Mouse (Mus musculus): ENCODE measurements at regions not wholly inside any gene's neighbourhood (a gene's known extent, or its start where the extent isn't known, plus 50 kb on each side); places are given as distances from the start of the nearest gene placed in this dataset.
A peak's percentile ranks its signal among the peaks of the same experiment; 100 is the strongest.

GRCm38 (mm10) chr1:182071922-182072321, 52.1 kb upstream of the Enah start:
- Histone ChIP-seq H3K27ac (ENCODE audit: insufficient read depth, low read length) (no peak overlapping the region), H3K9ac (ENCODE audit: low read depth, poor library complexity, severe bottlenecking) (no peak overlapping the region), H3K9me3 (replicated peaks; ENCODE audit: control insufficient read depth, insufficient read depth, low read length, poor library complexity, severe bottlenecking) (no peaks in the 10 kb centered on the region), H3K27me3 (ENCODE audit: control insufficient read depth, insufficient read depth, low read length, poor library complexity, severe bottlenecking) (no peaks in the 10 kb centered on the region), H3K36me3 (ENCODE audit: control insufficient read depth, insufficient read depth, low read length, poor library complexity, severe bottlenecking) (no peaks in the 10 kb centered on the region), H3K4me3 (ENCODE audit: low read depth, low read length) (no peak overlapping the region), H3K4me1 (ENCODE audit: control insufficient read depth, insufficient read depth, low read length) (peaks cover 5% of the 10 kb centered on the region)
- 0 out of 2 replicates have a peak, but pooled peaks have one; percentile 18 for TF ChIP-seq EP300 (IDR thresholded peaks at IDR 0.05; ENCODE audit: insufficient read depth, low read depth, low read length)
- TF ChIP-seq CTCF (IDR thresholded peaks at IDR 0.05; ENCODE audit: low read depth, low read length) = no peak

GRCm38 (mm10) chr1:182073180-182073579, 51.4 kb upstream of the Srp9 start:
- H3K4me3 ChIP-seq (ENCODE audit: low read depth, low read length) = no peak overlapping the region
- H3K27me3 ChIP-seq (ENCODE audit: control insufficient read depth, insufficient read depth, low read length, poor library complexity, severe bottlenecking) = no peaks in the 10 kb centered on the region
- H3K9me3 ChIP-seq (replicated peaks; ENCODE audit: control insufficient read depth, insufficient read depth, low read length, poor library complexity, severe bottlenecking) = no peaks in the 10 kb centered on the region
- H3K36me3 ChIP-seq (ENCODE audit: control insufficient read depth, insufficient read depth, low read length, poor library complexity, severe bottlenecking) = no peaks in the 10 kb centered on the region
- TF ChIP-seq CTCF (IDR thresholded peaks at IDR 0.05; ENCODE audit: low read depth, low read length) (no peak), POLR2A (IDR thresholded peaks at IDR 0.05; ENCODE audit: insufficient read depth, low read length) (no peak), EP300 (IDR thresholded peaks at IDR 0.05; ENCODE audit: insufficient read depth, low read depth, low read length) (no peak)
- no peak overlapping the region for H3K9ac ChIP-seq (ENCODE audit: low read depth, poor library complexity, severe bottlenecking)
- peaks cover 5% of the 10 kb centered on the region for H3K4me1 ChIP-seq (ENCODE audit: control insufficient read depth, insufficient read depth, low read length)
- no peak overlapping the region for H3K27ac ChIP-seq (ENCODE audit: insufficient read depth, low read length)

DNA sequence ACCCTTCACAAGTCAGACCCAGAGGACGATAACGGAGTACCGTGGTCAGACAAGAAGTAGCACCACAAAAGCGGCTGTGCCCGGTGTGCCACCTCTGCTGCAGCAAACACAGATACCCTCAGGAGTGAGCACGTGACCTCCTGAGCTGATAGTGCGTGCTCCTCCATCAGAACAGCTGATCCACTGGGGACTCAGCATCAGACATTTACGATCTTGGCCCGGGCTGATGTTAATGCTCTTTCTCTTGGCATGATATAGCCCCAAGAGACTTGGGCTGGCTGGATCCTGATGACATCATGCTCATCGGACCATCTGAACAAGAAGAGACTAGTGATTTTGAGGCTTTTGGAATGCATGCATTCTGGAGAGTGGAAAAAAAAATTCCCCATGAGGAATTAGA, 50.3 kb upstream of the Srp9 start:
- TF ChIP-seq POLR2A (IDR thresholded peaks at IDR 0.05; ENCODE audit: insufficient read depth, low read length) = no peak
- TF ChIP-seq CTCF (IDR thresholded peaks at IDR 0.05; ENCODE audit: low read depth, low read length) = no peak
- no peak for TF ChIP-seq EP300 (IDR thresholded peaks at IDR 0.05; ENCODE audit: insufficient read depth, low read depth, low read length)
- Histone ChIP-seq H3K9ac (ENCODE audit: low read depth, poor library complexity, severe bottlenecking) (no peak overlapping the region), H3K36me3 (ENCODE audit: control insufficient read depth, insufficient read depth, low read length, poor library complexity, severe bottlenecking) (no peaks in the 10 kb centered on the region)

More for the DNA sequence above, 50.3 kb upstream of the Srp9 start:
- no peak overlapping the region for H3K27ac ChIP-seq (ENCODE audit: insufficient read depth, low read length)
- no peak overlapping the region for H3K4me3 ChIP-seq (ENCODE audit: low read depth, low read length)
- H3K4me1 ChIP-seq (ENCODE audit: control insufficient read depth, insufficient read depth, low read length) = peaks cover 3% of the 10 kb centered on the region
- no peaks in the 10 kb centered on the region for H3K9me3 ChIP-seq (replicated peaks; ENCODE audit: control insufficient read depth, insufficient read depth, low read length, poor library complexity, severe bottlenecking)
- H3K27me3 ChIP-seq (ENCODE audit: control insufficient read depth, insufficient read depth, low read length, poor library complexity, severe bottlenecking) = no peaks in the 10 kb centered on the region

Measured in ES-Bruce4 (cell line).